Mouse (Mus musculus): ENCODE results near the gene Lbhd1. TPM values are rescaled to one million over a fixed set of nuclear protein-coding genes. Genes with fewer than 3 reads are reported as not detected.

Lbhd1 gene
- polyA plus RNA-seq, 1 experiment from 2014 or later = 76.7 TPM

GRCm38 (mm10) chr19:8920836-8921291, 37.3 kb downstream of the Lbhd1 start:
- Histone ChIP-seq H3K36me3 (peaks cover 28% of the 10 kb centered on the region), H3K4me3 (peak overlapping the region; percentile 76), H3K27me3 (no peaks in the 10 kb centered on the region), H3K4me1 (peaks cover 13% of the 10 kb centered on the region), H3K27ac (peak overlapping the region; percentile 91), H3K4me2 (peak overlapping the region; percentile 59), H3K9ac (peak overlapping the region; percentile 66), H3K9me3 (no peaks in the 10 kb centered on the region)
- under 1% methylated on average over 6 of the region's 6 CpGs for WGBS
- no peak for ATAC-seq (ENCODE audit: insufficient number of reproducible peaks, low FRiP score, low TSS enrichment, low read depth)

GRCm38 (mm10) chr19:8921741-8922140, 38.2 kb downstream of the Lbhd1 start:
- peak overlapping the region; percentile 59 for H3K4me2 ChIP-seq
- H3K4me3 ChIP-seq = peak overlapping the region; percentile 76
- peaks cover 28% of the 10 kb centered on the region for H3K36me3 ChIP-seq
- H3K27me3 ChIP-seq = no peaks in the 10 kb centered on the region
- no peak overlapping the region for H3K27ac ChIP-seq
- 71% methylated on average over 9 of the region's 9 CpGs for whole genome bisulfite sequencing
- H3K9ac ChIP-seq = no peak overlapping the region
- no peak for ATAC-seq (ENCODE audit: insufficient number of reproducible peaks, low FRiP score, low TSS enrichment, low read depth)
- H3K4me1 ChIP-seq = peaks cover 16% of the 10 kb centered on the region
- no peaks in the 10 kb centered on the region for H3K9me3 ChIP-seq

- Histone ChIP-seq H3K9ac (no peak overlapping the region), H3K27me3 (no peaks in the 10 kb centered on the region), H3K9me3 (no peaks in the 10 kb centered on the region), H3K4me2 (no peak overlapping the region), H3K4me3 (no peak overlapping the region), H3K27ac (peak overlapping the region; percentile 33; the same call in 1 of the 2 replicates), H3K36me3 (peaks cover 37% of the 10 kb centered on the region), H3K4me1 (peaks cover 30% of the 10 kb centered on the region)
- 80% methylated on average over 2 of the region's 2 CpGs for WGBS
- ATAC-seq (ENCODE audit: insufficient number of reproducible peaks, low FRiP score, low TSS enrichment, low read depth) = no peak
Observed at GRCm38 (mm10) chr19:8926766-8927165, 43.2 kb downstream of the Lbhd1 start.

- WGBS = 86% methylated on average over 12 of the region's 12 CpGs
- H3K27me3 ChIP-seq = no peaks in the 10 kb centered on the region
Observed at GRCm38 (mm10) chr19:8927891-8928525, 44.5 kb downstream of the Lbhd1 start.

GRCm38 (mm10) chr19:8928689-8929223, 45.2 kb downstream of the Lbhd1 start:
- peak overlapping the region; percentile 76 for H3K9ac ChIP-seq
- peak overlapping the region; percentile 74 for H3K4me2 ChIP-seq
- H3K27me3 ChIP-seq = no peaks in the 10 kb centered on the region
- peaks cover 39% of the 10 kb centered on the region for H3K36me3 ChIP-seq
- no peak; the same call in 1 of the 2 replicates for ATAC-seq (ENCODE audit: insufficient number of reproducible peaks, low FRiP score, low TSS enrichment, low read depth)
- WGBS = 26% methylated on average over 16 of the region's 16 CpGs
- H3K4me1 ChIP-seq = peaks cover 29% of the 10 kb centered on the region
- peak overlapping the region; percentile 84 for H3K4me3 ChIP-seq
- H3K27ac ChIP-seq = peak overlapping the region; percentile 88
- no peaks in the 10 kb centered on the region for H3K9me3 ChIP-seq

More at GRCm38 (mm10) chr19:8927891-8928525, 44.5 kb downstream of the Lbhd1 start:
- Histone ChIP-seq H3K9ac (no peak overlapping the region), H3K36me3 (peaks cover 37% of the 10 kb centered on the region), H3K4me3 (no peak overlapping the region), H3K27ac (no peak overlapping the region), H3K9me3 (no peaks in the 10 kb centered on the region), H3K4me1 (peaks cover 29% of the 10 kb centered on the region), H3K4me2 (no peak overlapping the region)
- no peak for ATAC-seq (ENCODE audit: insufficient number of reproducible peaks, low FRiP score, low TSS enrichment, low read depth)

- Histone ChIP-seq H3K4me2 (peak within 1 kb of the TSS; percentile 74), H3K9ac (peak within 1 kb of the TSS; percentile 76), H3K27me3 (no peaks in the 10 kb centered on the region), H3K4me3 (peak within 1 kb of the TSS; percentile 84), H3K4me1 (peaks cover 29% of the 10 kb centered on the region), H3K9me3 (no peaks in the 10 kb centered on the region), H3K36me3 (peaks cover 46% of the 10 kb centered on the region), H3K27ac (peak within 1 kb of the TSS; percentile 88)
- ATAC-seq (ENCODE audit: insufficient number of reproducible peaks, low FRiP score, low TSS enrichment, low read depth) = peak; percentile 75
- WGBS = under 1% methylated on average over 72 of the region's 74 CpGs
Observed at GRCm38 (mm10) chr19:8929224-8930088, 45.9 kb downstream of the Lbhd1 start, which contains the start of the genes Rom1 and Eml3. TSS of gene Rom1 (minus strand) at chr19:8929356. TSS of gene Eml3 (plus strand) at chr19:8929552.

- H3K27ac ChIP-seq = peak overlapping the region; percentile 88
- H3K36me3 ChIP-seq = peaks cover 52% of the 10 kb centered on the region
- WGBS = 7% methylated on average over 11 of the region's 11 CpGs
- peak overlapping the region; percentile 84 for H3K4me3 ChIP-seq
- peak overlapping the region; percentile 74 for H3K4me2 ChIP-seq
- H3K9ac ChIP-seq = peak overlapping the region; percentile 76
- H3K27me3 ChIP-seq = no peaks in the 10 kb centered on the region
- peaks cover 29% of the 10 kb centered on the region for H3K4me1 ChIP-seq
- H3K9me3 ChIP-seq = no peaks in the 10 kb centered on the region
- no peak for ATAC-seq (ENCODE audit: insufficient number of reproducible peaks, low FRiP score, low TSS enrichment, low read depth)
Observed at GRCm38 (mm10) chr19:8930117-8930516, 46.6 kb downstream of the Lbhd1 start.

- Histone ChIP-seq H3K9me3 (no peaks in the 10 kb centered on the region), H3K4me1 (peaks cover 29% of the 10 kb centered on the region), H3K4me2 (peak overlapping the region; percentile 74), H3K9ac (peak overlapping the region; percentile 76; the same call in 1 of the 2 replicates), H3K4me3 (peak overlapping the region; percentile 84), H3K36me3 (peaks cover 51% of the 10 kb centered on the region), H3K27me3 (no peaks in the 10 kb centered on the region), H3K27ac (no peak overlapping the region)
- 74% methylated on average over 7 of the region's 7 CpGs for WGBS
- ATAC-seq (ENCODE audit: insufficient number of reproducible peaks, low FRiP score, low TSS enrichment, low read depth) = no peak
Observed at GRCm38 (mm10) chr19:8930771-8931170, 47.2 kb downstream of the Lbhd1 start.

GRCm38 (mm10) chr19:8936736-8937135, 53.2 kb downstream of the Lbhd1 start:
- Histone ChIP-seq H3K9me3 (no peaks in the 10 kb centered on the region), H3K4me1 (peaks cover 12% of the 10 kb centered on the region), H3K9ac (no peak overlapping the region), H3K4me3 (no peak overlapping the region), H3K27me3 (no peaks in the 10 kb centered on the region), H3K36me3 (peaks cover 67% of the 10 kb centered on the region), H3K4me2 (no peak overlapping the region), H3K27ac (no peak overlapping the region)
- no peak for ATAC-seq (ENCODE audit: insufficient number of reproducible peaks, low FRiP score, low TSS enrichment, low read depth)
- 87% methylated on average over 2 of the region's 2 CpGs for WGBS

- no peak for ATAC-seq (ENCODE audit: insufficient number of reproducible peaks, low FRiP score, low TSS enrichment, low read depth)
- Histone ChIP-seq H3K4me1 (peaks cover 37% of the 10 kb centered on the region), H3K36me3 (peaks cover 48% of the 10 kb centered on the region), H3K27ac (peak overlapping the region; percentile 98), H3K27me3 (no peaks in the 10 kb centered on the region), H3K4me3 (peak overlapping the region; percentile 90), H3K4me2 (peak overlapping the region; percentile 64; the same call in 1 of the 2 replicates), H3K9me3 (no peaks in the 10 kb centered on the region), H3K9ac (no peak overlapping the region; the same call in 1 of the 2 replicates)
- 73% methylated on average over 15 of the region's 15 CpGs for WGBS
Observed at GRCm38 (mm10) chr19:8940526-8941133, 57.1 kb downstream of the Lbhd1 start.

GRCm38 (mm10) chr19:8941136-8941514, 57.6 kb downstream of the Lbhd1 start:
- Histone ChIP-seq H3K9me3 (no peaks in the 10 kb centered on the region), H3K4me2 (peak overlapping the region; percentile 64), H3K4me1 (peaks cover 37% of the 10 kb centered on the region), H3K36me3 (peaks cover 49% of the 10 kb centered on the region), H3K27ac (peak overlapping the region; percentile 98), H3K4me3 (peak overlapping the region; percentile 90), H3K27me3 (no peaks in the 10 kb centered on the region), H3K9ac (peak overlapping the region; percentile 35)
- no peak for ATAC-seq (ENCODE audit: insufficient number of reproducible peaks, low FRiP score, low TSS enrichment, low read depth)
- 28% methylated on average over 10 of the region's 10 CpGs for WGBS
